Mouse (Mus musculus): Measurements from ENCODE around the gene Slc9a8. TPM values are rescaled to one million over a fixed set of nuclear protein-coding genes. Genes with fewer than 3 reads are reported as not detected.
A peak's percentile ranks its signal among the peaks of the same experiment; 100 is the strongest.

Slc9a8 gene
- total RNA-seq, 1 experiment from 2014 or later, result 19.3 TPM

DNA sequence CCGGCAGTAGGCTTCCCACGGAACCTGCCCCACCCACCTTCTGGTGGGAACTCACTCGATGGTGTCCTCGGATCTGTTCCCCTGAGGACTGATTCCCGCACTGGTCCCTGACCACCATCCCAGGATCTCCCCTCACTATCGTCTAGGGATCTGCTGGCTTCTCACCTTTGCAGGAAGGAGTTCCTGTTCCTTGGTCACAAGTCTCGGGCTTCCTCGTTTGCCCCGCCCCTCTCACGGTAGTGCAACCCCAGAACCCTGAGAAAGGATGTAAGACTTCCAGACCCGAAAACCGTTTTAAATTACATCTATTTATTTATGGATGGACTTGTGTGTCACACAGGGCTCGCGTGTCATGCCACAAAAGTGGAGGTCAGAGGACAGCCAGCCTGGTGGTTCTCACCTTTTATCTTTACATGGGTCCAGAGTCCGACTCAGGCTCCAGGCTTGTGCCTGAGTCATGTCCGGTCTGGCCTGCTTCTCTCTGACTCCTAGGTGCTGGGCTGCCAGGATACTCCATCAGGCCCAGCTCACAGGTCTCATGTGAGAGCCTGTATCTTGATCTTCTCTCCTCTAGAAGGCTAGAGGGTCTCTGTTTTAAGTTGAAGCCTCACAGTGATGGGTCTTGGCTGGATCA lies 14.1 kb upstream of the Slc9a8 start:
- ATAC-seq (replicated peaks; ENCODE audit: low read depth, poor library complexity, severe bottlenecking), result no peak

DNA sequence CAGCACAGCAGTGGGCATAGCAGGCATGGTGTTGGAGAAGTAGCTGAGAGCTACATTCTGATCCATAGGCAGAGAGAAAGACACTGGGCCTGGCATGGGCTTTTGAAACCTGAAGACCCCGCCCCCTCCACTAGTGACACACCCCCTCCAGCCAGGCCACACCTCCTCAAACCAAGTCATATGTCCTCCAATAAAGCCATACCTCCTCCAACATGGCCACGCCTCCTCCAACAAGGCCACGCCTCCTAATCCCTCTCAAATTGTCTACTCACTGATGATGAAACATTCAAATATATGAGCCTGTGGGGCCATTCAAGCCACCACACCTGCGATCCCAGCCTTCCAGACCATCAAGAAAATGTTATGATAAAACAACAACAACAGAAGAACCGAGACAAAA lies 7.1 kb upstream of the Slc9a8 start:
- no peak for ATAC-seq (replicated peaks; ENCODE audit: low read depth, poor library complexity, severe bottlenecking)

DNA sequence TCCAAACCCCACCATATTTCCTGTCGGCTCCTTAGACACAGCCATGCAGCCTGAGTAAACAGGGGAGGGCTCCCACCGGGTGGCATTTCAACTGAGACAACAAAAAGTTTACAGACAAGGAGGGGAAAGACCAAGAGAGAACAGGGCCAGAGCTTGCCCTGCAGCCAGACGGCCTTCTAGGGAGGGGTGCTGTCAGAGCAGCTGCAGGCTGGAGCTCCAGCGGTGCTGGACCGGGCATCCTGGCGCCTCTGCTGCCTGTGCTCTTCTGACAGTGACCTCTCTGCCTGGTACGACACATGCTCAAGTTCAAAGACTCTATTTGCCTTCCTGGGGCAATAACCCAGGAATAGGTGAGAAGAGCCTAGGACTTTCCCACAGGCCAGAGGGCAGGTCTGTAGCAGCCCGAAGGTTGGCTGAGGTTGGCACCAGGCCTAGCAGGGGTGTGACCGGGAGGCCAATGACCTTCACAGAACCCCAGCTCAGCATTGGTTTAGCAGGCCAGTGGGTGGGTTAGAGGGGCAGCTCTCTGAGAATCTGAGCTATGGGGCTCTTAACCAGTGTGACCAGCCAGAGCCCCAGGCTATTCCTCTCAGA lies 5.4 kb upstream of the Slc9a8 start:
- no peak for ATAC-seq (replicated peaks; ENCODE audit: low read depth, poor library complexity, severe bottlenecking)

DNA sequence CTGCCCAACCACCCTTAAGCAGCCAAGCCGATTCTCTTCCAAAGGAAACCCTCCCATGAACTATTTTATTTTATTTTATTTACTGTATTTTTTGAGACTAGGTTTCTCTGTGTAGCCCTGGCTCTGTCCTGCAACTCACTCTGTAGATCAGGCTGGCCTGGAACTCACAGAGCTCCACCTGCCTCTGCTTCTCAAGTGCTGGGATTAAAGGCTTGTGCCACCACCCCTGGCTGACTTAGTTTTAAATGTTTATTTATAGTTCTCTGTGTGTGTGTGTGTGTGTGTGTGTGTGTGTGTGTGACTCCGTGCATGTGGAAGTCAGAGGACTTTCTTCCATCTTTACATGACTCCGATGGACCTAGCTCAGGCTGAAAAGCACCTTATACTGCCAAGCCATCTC lies 4.5 kb upstream of the Slc9a8 start:
- ATAC-seq (replicated peaks; ENCODE audit: low read depth, poor library complexity, severe bottlenecking), result no peak

DNA sequence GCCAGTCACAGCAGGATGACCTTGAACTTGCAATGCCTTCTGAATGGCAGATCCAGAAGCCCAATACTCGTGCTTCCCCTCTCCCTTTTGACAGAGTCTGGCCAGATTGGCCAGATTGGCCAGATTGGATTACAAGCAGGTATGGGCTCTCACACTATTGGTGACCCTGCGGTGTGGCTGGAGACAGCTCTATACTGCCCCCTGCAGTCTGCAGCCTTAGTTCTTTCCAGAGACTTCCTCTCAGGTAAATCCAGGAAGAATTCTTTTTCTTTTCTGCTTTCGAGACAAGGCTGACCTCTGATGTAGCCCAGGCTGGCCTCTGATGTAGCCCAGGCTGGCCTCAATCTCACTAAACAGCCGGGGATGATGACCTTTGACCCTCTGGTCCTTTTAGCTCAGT lies 3.8 kb upstream of the Slc9a8 start:
- ATAC-seq (replicated peaks; ENCODE audit: low read depth, poor library complexity, severe bottlenecking), result no peak

DNA sequence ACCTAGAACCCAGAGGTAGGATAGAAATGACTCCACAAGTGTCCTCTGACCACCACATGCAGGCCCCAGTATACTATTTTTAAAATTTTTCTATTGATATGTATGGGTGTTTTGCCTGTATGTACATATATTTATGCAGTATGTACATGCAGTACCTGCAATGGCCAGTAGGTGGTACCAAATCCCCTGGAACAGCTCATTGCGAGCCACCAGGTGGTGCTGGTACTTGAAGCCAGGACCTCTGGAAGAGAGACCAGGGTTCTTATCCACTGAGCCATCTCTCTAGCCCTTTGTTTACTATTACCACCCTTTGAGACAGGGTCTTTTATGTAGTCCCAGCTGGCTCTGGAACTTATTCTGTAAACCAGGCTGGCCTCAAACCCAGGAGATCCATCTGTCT lies 2.3 kb upstream of the Slc9a8 start:
- ATAC-seq (replicated peaks; ENCODE audit: low read depth, poor library complexity, severe bottlenecking), result peak; percentile 63

DNA sequence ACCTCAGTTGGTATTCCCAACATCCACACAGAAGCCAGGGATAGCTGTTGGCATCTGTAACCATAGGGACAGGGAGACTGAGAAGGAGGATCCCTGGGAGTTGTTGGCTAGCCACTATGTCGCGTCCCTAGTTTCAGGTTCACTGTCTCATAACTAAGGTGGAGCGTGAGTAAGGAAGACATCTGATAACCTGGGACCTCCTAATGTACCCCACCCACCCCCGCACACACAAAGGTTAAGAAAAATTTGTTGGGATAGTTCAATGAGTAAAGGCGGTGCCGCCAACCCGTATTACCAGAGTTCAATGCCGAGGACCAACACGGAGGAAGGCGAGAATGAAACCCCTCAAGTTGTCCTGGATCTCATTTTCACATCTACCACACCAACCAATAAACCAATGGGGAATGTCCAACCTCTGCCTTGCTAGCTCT lies 686 bp upstream of the Slc9a8 start:
- no peak for ATAC-seq (replicated peaks; ENCODE audit: low read depth, poor library complexity, severe bottlenecking)

DNA sequence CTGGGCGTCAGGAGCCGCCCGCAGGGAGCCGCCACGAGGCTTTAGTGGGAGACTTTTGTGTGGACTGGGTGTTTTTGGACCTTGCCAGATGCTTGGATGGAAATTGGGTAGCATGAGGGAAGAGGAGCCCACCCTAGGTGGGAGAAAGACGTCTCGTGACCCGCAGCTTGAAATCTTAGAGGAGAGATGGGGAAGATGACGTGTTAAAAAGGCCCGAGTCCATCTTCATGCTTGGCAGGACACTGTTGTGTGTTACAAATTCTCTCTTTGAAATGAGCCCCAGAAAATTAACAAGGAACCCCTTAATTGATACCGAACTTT lies 598 bp downstream of the Slc9a8 start:
- no peak for ATAC-seq (replicated peaks; ENCODE audit: low read depth, poor library complexity, severe bottlenecking)

DNA sequence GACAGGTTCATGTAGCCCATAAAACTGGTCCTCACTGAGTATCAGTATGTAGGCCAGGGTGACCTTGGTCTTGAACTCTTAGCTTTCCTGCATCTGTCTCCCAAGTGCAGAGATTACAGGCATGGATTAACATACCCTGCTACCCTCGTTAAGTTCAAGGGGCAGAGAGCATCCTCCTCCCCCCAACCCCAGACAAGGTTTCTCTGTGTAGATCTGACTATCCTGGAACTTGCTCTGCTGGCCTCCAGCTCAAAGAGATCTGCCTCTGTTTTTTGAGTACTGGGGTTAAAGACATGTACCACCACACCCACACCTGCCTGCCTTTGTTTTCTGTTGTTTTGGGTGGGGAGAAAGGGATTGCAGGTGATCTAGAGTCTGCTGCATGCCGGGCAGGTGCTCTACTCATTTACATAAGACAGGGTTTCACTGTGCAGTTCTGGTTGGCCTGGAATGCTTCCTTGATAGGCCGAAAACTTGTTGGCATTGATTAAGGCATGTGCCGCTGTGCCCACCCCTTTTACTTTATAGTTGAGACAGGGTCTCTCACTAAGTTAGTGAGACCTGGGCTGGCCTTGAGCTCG lies 1.6 kb downstream of the Slc9a8 start:
- ATAC-seq (replicated peaks; ENCODE audit: low read depth, poor library complexity, severe bottlenecking), result no peak

DNA sequence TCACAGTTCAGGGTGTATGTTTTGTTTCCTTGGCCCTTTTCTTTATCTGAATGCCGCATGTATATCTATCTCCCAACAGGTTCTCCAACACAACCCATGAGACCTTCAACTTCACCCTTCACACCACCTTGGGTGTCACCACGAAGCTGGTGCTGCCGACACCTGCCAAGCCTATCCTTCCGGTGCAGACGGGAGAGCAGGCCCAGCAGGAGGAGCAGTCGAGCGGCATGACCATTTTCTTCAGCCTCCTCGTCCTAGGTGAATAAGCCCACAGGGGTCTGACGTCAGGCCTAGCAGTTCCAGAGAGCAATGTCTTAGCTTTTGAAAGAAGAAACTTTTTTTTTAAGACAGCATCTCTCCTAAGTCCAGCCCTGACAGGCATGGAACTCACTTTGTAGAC lies 2.5 kb downstream of the Slc9a8 start:
- no peak for ATAC-seq (replicated peaks; ENCODE audit: low read depth, poor library complexity, severe bottlenecking)

DNA sequence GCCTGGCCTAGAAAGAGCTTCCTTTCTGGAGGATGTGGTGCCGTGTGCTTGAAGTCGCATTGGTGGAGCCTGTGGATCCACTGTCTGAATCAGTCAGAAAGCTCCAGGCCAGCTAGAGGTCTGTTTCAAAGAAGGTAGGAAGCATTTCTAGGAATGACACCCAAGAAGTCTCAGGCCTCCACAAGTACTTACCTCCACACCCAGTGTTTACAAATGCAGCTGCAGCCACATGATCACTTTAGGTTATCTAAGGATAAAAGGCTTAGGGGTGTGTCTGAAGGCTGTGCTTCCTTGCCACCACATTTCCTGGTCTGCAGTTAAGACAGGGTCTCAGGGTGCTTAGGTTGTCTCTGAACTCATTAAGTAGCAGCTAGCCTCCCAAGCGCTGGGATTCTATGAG lies 3.0 kb downstream of the Slc9a8 start:
- ATAC-seq (replicated peaks; ENCODE audit: low read depth, poor library complexity, severe bottlenecking), result no peak

DNA sequence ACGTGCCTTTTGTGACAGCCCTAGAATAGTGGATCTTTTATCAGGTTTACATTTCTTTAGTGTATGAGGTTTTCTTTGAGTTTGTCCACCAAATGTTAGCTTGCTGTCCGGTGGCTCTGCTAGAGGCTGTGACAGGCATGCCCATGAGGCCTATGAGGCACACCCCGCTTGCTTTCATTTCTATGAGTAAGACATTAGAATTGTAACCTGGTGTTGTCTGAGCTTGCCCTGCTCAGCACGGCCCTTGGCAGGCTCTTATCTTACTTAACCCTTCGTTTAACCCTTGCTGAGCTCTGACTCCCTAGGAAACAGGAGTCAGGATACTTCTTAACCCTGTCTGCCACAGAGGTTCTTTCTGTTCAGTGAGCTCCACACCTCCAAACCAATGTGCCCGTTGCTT lies 3.9 kb downstream of the Slc9a8 start:
- ATAC-seq (replicated peaks; ENCODE audit: low read depth, poor library complexity, severe bottlenecking), result no peak

DNA sequence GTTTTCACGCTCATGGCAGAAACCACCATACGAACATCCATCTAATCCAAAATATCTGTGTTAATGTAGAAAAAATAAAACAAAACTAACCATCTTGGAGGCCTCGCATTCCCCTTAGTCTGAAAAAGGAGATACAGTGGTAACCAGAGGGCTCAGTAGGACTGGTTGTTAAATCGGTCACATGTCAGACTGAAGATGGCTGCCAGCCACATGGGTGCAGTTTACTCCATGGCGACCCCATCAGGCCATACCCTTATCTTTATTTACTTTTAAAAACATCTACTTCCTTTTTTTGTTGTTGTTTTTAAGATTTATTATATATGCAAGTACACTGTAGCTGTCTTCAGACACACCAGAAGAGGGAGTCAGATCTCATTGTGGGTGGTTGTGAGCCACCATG lies 8.1 kb downstream of the Slc9a8 start:
- no peak for ATAC-seq (replicated peaks; ENCODE audit: low read depth, poor library complexity, severe bottlenecking)

DNA sequence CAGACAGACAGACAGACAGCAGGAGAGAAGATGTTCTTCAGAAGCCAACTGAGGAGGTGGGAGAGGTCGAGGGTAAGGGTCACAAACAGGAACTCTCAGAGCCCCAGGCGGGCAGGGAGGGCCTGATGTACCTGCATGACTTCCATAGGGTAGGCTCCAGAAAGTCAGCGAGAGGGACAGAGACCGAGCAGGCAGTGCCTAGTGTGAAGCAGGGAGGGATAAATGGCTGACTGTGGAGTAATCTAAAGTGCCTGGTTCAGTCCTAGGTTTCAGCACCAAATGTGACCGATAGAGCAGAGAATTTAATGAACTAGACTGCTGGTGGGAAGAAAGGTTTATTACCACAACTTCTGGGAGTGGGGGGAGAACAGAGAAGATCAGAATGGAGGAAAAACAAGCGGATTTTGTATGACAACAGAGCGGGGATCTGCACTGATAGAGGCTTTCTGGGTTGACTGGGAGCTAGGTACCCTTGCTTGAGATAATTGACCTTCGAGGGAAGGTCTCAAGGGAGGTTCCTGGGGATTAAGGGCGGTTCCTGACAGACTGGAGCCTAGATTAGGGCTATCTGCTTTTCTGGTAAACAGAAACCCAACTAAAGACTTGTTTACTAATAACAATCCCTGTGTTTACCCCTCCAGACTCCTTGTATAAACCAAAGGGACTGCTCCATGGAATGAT lies 9.4 kb downstream of the Slc9a8 start:
- no peak for ATAC-seq (replicated peaks; ENCODE audit: low read depth, poor library complexity, severe bottlenecking)

DNA sequence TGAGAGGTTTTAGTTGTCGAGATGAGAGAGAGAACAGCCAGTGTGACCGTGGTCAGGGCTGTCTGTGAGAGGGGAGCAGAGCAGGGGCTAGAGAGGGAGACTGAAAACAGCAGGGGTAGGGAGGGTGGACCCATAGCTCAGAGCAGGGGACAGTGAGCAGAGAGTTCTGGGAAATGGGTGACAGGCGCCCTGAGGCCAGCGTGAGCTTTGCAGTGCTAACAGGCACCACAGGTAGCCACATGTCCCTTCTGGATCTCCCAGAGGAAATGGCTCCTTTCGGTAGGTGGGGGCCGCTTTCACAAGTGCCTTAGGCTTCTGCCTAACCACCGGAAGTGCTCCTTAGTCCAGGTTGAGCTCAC lies 9.9 kb downstream of the Slc9a8 start:
- no peak for ATAC-seq (replicated peaks; ENCODE audit: low read depth, poor library complexity, severe bottlenecking)

DNA sequence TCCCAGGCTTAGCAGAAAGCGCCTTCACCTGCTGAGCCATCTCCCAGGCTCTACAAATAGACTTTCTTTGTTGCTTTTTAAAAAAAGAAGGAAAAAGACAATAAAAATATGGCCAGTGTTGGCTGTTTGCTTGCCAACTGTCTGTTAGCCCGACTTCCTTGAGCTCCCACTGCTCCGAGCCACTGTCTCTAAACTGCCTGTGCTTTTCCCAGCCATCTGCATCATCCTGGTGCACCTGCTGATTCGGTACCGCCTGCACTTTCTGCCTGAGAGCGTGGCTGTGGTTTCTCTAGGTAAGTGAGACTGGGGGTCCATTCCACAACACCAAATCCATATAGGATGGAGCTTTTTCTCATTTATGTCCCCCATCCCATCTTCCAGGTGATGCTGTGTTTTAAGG lies 13.1 kb downstream of the Slc9a8 start:
- no peak for ATAC-seq (replicated peaks; ENCODE audit: low read depth, poor library complexity, severe bottlenecking)

DNA sequence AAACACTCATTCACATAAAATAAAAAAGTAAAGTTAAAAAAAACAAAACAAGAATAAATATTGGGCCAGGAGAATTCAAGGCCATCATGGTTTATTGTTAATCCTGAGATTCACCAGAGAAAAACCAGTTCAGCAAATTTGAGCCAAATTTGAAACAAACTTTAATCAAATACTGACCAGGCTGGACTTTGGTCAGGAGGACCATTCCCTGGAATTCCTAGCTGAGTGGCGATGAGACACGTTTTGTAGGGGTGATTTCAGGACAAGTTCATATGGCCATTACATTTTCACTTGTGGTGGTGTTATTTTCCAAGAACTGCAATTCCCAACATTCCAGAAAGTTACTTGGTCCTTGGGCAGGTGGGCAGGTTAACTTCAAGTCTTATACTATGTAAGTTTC lies 14.1 kb downstream of the Slc9a8 start:
- no peak for ATAC-seq (replicated peaks; ENCODE audit: low read depth, poor library complexity, severe bottlenecking)

DNA sequence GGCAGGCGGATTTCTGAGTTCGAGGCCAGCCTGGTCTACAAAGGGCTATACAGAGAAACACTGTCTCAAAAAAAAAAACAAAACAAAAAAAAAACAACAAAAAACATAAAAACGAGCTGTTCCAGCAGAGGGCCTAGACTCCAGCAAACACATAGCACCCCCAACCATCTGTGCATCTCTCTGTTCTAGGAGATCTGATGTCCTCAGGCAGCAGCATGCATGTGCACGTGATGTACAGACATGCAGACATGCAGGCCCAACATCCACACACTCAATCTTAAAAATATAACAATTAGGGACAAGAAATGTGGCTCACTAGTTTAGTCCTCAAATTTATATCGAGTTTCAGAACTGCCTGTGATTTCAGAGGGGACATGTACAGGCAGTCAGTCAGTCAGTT lies 14.9 kb downstream of the Slc9a8 start:
- ATAC-seq (replicated peaks; ENCODE audit: low read depth, poor library complexity, severe bottlenecking), result no peak

DNA sequence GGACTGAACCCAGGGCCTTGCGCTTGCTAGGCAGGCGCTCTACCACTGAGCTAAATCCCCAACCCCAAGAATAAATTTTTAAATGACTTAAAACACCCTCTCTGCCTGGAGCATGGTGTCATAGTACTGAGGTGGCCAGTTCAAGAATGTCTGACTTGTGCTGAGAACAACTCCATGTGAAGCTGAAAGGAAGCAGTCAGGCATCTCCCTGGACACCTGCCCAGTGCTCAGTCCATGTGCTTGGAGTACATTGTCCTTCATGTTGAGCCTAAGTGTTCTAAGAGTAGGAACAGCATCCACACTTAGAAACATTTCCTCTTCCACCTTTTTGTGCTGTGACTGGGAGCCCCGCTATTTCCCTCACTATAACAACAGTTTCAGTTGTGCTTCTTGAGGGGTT lies 17.9 kb downstream of the Slc9a8 start:
- no peak for ATAC-seq (replicated peaks; ENCODE audit: low read depth, poor library complexity, severe bottlenecking)

DNA sequence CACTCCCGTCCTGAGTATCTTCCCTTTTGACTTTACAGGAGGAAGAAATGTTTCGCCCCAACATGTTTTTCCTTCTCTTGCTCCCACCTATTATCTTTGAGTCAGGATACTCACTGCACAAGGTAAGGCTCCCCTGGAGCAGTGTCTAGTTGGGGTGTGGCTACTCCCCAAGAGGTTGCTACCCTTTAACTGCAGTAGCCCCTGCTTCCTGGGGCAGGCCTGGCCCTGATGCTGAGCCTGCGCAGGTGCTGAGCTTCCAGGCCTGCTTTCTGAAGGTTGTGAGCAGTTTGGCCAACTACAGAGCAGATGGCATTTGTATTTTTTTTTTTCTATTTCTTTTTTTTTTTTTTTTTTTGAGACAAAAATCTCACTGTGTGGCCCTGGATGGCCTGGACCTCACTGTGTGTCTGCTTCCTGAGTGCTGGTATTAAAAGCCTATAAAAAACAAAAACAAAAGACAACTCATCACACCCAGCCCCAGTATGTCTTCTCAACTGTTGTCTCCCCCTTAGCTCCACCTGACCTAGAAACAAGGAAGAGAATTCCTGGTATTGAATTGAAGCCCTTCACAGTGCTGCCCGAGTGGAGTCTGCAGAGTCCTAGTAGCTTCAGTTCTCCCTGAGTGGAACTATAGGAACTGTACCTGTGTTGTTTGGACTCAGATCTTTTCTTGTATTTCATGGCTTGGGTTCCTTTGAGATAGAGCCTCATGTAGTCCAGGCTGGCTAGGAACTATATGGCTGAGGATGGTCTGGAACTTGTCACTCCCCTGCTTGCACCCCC lies 22.1 kb downstream of the Slc9a8 start:
- no peak for ATAC-seq (replicated peaks; ENCODE audit: low read depth, poor library complexity, severe bottlenecking)
